Mouse (Mus musculus) megakaryocyte, embryonic 14.5 days (primary cell): ENCODE results near the gene Rnf186.

ENCODE experiments used
- FLI1 ChIP-seq: IDR thresholded peaks from 2 replicates; pipeline ENCODE4 v1.6.1; 2012; ENCODE audit warnings: low read length, inconsistent platforms, mixed read lengths
- GATA1 ChIP-seq: IDR thresholded peaks from 3 replicates; pipeline ENCODE4 v1.6.1; 2012; ENCODE audit warnings: mixed read lengths, low read length, inconsistent platforms, borderline replicate concordance

DNA sequence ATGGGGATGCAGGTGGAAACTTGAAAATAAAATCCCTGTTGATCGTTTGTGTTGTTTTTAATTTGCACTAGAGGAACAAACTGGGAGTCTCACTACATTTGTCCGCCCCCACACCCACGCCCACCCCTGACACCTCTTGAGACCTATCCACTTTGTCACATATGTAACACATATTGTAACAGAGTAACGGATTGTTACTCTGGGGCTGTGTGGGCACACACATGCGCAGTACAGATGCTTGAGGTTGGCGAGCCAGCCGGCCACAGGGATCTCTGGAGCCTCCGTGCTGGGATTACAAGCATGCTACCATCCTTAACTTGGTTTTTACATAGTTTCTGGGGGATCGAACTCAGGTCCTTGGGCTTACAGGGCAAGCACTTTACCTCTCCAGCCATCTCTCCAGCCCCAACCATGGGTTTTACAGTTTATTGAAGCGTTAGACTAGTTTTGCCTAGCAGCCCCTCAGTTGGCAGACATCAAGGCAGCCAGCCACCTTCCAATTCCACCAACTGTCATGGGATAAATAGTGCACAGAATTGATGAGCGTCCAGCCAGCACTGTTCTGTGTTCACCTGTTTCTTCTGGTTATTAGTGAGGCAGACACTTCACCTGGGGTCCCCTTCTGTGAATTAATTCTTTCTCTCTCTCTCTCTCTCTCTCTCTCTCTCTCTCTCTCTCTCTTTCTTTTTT is 32.3 kb upstream of the Rnf186 start:
- TF ChIP-seq FLI1 (no peak), GATA1 (no peak)
